Mouse (Mus musculus) pancreas, adult 10 weeks (tissue): ENCODE results near the gene Srcin1. TPM values are rescaled to one million over a fixed set of nuclear protein-coding genes. Genes with fewer than 3 reads are reported as not detected.

Experiments
- polyA plus RNA-seq: library from polyadenylated mRNA; stranded (reverse); fragments of 350-450 nt; fragmentation: Illumina TruSeq; extraction: RNeasy Lipid Tissue Mini Kit (QIAGEN cat#74804); gene quantifications from one replicate; pipeline ENCODE4 v1.2.3, GENCODE M21; 2015; ENCODE audit warnings: low read depth, low replicate concordance; ENCODE audit not compliant: insufficient read depth

The Srcin1 gene
- polyA plus RNA-seq, result 0.39 TPM

GRCm38 (mm10) chr11:97576136-97576906, at the start of gene Srcin1:
Srcin1 (minus strand) TSS chr11:97576186.

GRCm38 (mm10) chr11:97499865-97500719, 75.9 kb downstream of the Srcin1 start, which contains the start of gene 4933428G20Rik:
4933428G20Rik (minus strand) TSS chr11:97500340.

Other genes starting within 250 kb of the Srcin1 start
- 0.30 TPM for gene Gpr179, start 224.1 kb downstream of the Srcin1 start, polyA plus RNA-seq
- gene Socs7, start 213.6 kb downstream of the Srcin1 start, polyA plus RNA-seq, result 3.5 TPM
- 6.1 TPM for gene Arhgap23, start 160.7 kb downstream of the Srcin1 start, polyA plus RNA-seq
- gene 4933428G20Rik, start 75.8 kb downstream of the Srcin1 start, polyA plus RNA-seq, result not detected
- gene Epop, start 53.5 kb upstream of the Srcin1 start, polyA plus RNA-seq, result not detected
- 10.4 TPM for gene Mllt6, start 87.2 kb upstream of the Srcin1 start, polyA plus RNA-seq
- 14.7 TPM for gene Cisd3, start 109.6 kb upstream of the Srcin1 start, polyA plus RNA-seq
- gene Pcgf2, start 124.3 kb upstream of the Srcin1 start, polyA plus RNA-seq, result 9.0 TPM
- gene Psmb3, start 127.2 kb upstream of the Srcin1 start, polyA plus RNA-seq, result 31.9 TPM
- gene Pip4k2b, start 168.5 kb upstream of the Srcin1 start, polyA plus RNA-seq, result 4.1 TPM
- gene Cwc25, start 190.4 kb upstream of the Srcin1 start, polyA plus RNA-seq, result 4.5 TPM
- gene 1700001P01Rik, start 199.7 kb upstream of the Srcin1 start, polyA plus RNA-seq, result not detected
- gene Rpl23, start 206.3 kb upstream of the Srcin1 start, polyA plus RNA-seq, result 455 TPM
- gene Lasp1, start 222.8 kb upstream of the Srcin1 start, polyA plus RNA-seq, result 27.9 TPM